Mouse (Mus musculus) intestine, postnatal 0 days (tissue): ENCODE measurements around the gene Hpd. TPM values are rescaled to one million over a fixed set of nuclear protein-coding genes. Genes with fewer than 3 reads are reported as not detected.

Experiments
- ATAC-seq: fragments of 200-750 bp; cut with Nextera tagmentation; 2 replicates; pipeline ENCODE4 v1.8.0; 2017; ENCODE audit warnings: mild to moderate bottlenecking, moderate TSS enrichment, moderate library complexity
- H3K27ac ChIP-seq: fragments of 300-500 bp; sonication (generic); 2 replicates; pipeline ENCODE4 v1.5.1; 2014; ENCODE audit warnings: mild to moderate bottlenecking, low read depth, low read length, moderate library complexity
- H3K27me3 ChIP-seq: fragments of 300-500 bp; sonication (generic); replicated peaks from 2 replicates; pipeline ENCODE4 v1.6.1; 2014; ENCODE audit warnings: low read length, mixed read lengths; ENCODE audit not compliant: control insufficient read depth, insufficient read depth
- H3K36me3 ChIP-seq: fragments of 300-500 bp; sonication (generic); 2 replicates; pipeline ENCODE4 v1.6.1; 2014; ENCODE audit warnings: mild to moderate bottlenecking, moderate library complexity; ENCODE audit not compliant: control insufficient read depth, insufficient read depth
- H3K4me1 ChIP-seq: fragments of 300-500 bp; sonication (generic); replicated peaks from 2 replicates; pipeline ENCODE4 v1.6.1; 2014; ENCODE audit warnings: antibody characterized with exemption, low read length, mixed read lengths; ENCODE audit not compliant: control insufficient read depth, insufficient read depth
- H3K4me2 ChIP-seq: fragments of 300-500 bp; sonication (generic); replicated peaks from 2 replicates; pipeline ENCODE4 v1.6.1; 2014; ENCODE audit warnings: low read depth, mild to moderate bottlenecking, moderate library complexity
- H3K4me3 ChIP-seq: fragments of 300-500 bp; sonication (generic); 2 replicates; pipeline ENCODE4 v1.5.1; 2014; ENCODE audit warnings: low read depth, low read length
- H3K9ac ChIP-seq: fragments of 300-500 bp; sonication (generic); 2 replicates; pipeline ENCODE4 v1.6.1; 2014; ENCODE audit warnings: mild to moderate bottlenecking, low read depth, low read length
- H3K9me3 ChIP-seq: fragments of 300-500 bp; sonication (generic); 2 replicates; pipeline ENCODE4 v1.6.1; 2016; ENCODE audit warnings: mixed run types; ENCODE audit not compliant: control insufficient read depth
- CTCF ChIP-seq: sonication (generic); IDR thresholded peaks from 2 replicates; pipeline ENCODE4 v1.5.1; 2016; ENCODE audit warnings: low read depth, mild to moderate bottlenecking, control low read depth, antibody characterized with exemption, moderate library complexity
- WGBS: fragments of 180-500 bp; shearing (Covaris S2); extraction: QIAGEN DNeasy Blood & Tissue Kit; methylation state at CpG from one replicate; pipeline ENCODE4 v1.1.7; 2014; 5-methylcytosine and 5-hydroxymethylcytosine counted together
- polyA plus RNA-seq: library from polyadenylated mRNA; unstranded; fragments of >200 nt; fragmentation: Nextera tagmentation; extraction: Ambion mirVana; gene quantifications from 2 replicates; pipeline ENCODE4 v1.2.1, GENCODE M21; 2015

Gene Hpd
- polyA plus RNA-seq, 1 experiment from 2014 or later = 4.7 TPM

DNA sequence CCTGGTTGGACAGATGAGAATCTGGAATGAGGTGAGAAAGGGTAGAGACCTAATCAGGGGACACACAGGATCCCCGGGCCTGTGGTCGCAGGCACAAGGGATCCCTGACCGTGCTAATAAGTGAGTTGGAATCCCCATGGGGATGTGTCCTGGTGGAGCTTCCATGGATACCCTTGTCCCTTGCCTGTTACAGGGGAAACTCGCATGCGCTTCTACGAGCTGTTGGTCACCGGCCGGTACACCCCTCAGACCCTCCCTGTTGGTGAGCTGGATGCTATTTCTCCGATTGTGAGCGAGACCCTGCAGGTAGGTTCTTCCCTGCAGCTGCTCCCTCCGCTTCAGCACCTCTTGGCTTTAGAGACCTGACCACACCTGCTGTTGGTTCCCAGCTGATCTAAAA is 36.2 kb downstream of the Hpd start:
- Histone ChIP-seq H3K9ac (no peak overlapping the region), H3K36me3 (peaks cover 38% of the 10 kb centered on the region), H3K27me3 (no peaks in the 10 kb centered on the region), H3K4me1 (peaks cover 17% of the 10 kb centered on the region; the same call in 1 of the 2 replicates), H3K9me3 (no peaks in the 10 kb centered on the region), H3K27ac (no peak overlapping the region), H3K4me3 (no peak overlapping the region), H3K4me2 (no peak overlapping the region)
- ATAC-seq = no peak
- TF ChIP-seq CTCF = no peak
- WGBS = 93% methylated on average over 11 of the region's 11 CpGs

DNA sequence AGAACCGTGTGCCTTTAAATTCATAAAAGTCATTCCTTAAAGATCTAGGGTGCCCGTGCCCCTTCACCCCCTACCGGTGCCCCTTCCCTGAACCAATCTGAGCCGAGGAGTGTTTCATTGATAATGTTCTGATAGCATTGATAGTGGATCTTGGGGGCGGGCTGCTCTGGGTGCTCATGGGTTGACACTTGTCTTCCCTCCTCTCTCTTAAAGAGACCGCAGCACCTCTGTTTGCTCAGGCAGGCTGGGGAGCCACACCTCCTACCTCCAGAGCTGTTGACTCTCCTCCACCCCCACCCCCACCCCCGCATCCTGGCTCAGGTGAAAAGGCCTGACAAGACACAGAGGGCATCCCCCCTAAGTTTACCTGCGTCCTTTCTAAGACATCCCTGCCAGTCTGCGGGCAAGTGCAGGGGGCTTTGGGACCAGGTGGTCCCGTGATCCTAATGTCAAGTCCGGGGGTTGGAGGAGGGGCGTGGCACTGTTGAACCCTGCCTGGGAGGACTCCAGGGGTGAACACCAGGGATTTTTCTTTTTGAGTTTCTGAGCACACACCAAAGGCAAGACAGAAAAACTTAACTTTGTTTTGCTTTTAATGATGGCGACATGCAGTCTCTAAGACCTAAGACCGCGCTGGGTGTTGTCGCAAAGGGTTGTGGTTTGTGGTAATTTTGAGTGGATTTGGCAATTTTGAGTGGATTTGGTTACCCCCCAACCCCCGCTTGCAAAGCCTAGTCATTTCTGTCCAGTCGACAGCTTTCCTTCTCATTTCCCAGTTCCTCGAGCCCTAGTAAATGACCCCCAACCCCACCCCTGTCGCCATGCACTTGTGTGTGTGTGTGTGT is 37.6 kb downstream of the Hpd start:
- WGBS = 33% methylated on average over 20 of the region's 20 CpGs

DNA sequence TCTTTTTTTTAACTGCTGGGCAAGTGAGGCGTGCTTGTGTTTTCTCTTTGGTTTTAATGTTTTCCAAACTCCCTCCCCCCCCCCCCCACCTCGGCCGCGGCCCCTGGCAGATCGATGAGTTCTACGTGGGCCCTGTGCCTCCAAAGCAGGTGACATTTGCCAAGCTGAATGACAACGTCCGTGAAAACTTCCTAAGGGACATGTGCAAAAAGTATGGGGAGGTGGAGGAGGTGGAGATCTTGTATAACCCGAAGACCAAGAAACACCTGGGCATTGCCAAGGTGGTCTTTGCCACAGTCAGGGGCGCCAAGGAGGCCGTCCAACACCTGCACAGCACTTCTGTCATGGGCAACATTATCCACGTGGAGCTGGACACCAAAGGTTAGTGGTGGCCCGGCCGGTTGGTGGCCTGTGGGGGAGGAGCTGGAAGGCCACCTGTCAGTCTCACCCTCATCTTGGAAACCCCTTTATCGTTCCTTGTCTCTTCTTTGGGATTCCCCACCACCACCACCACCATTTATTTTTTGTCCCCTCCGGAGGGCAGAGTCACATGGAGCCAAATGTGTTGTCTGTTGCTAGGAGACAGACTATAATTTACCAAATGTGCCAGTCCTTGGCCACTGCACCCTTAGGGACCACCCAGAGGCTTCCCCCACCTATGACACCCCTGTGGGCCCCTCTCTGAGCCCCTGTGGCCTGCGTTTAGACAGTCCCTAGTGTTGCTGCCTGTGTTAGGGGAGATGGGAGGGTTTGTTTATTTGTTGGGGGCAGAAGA is 38.4 kb downstream of the Hpd start:
- 4% methylated on average over 17 of the region's 17 CpGs for WGBS

More for the DNA sequence above, 37.6 kb downstream of the Hpd start:
- 0 out of 2 replicates have a peak, but pooled peaks cover 9% of the 10 kb centered on the region for H3K4me1 ChIP-seq
- H3K4me3 ChIP-seq = peak overlapping the region; percentile 86
- 0 out of 2 replicates have a peak overlapping the region, but pooled peaks have one; percentile 22 for H3K9ac ChIP-seq
- no peak for ATAC-seq
- H3K4me2 ChIP-seq = peak overlapping the region; percentile 98
- H3K36me3 ChIP-seq = peaks cover 31% of the 10 kb centered on the region
- H3K9me3 ChIP-seq = no peaks in the 10 kb centered on the region
- no peaks in the 10 kb centered on the region for H3K27me3 ChIP-seq
- no peak overlapping the region for H3K27ac ChIP-seq
- TF ChIP-seq CTCF = no peak

DNA sequence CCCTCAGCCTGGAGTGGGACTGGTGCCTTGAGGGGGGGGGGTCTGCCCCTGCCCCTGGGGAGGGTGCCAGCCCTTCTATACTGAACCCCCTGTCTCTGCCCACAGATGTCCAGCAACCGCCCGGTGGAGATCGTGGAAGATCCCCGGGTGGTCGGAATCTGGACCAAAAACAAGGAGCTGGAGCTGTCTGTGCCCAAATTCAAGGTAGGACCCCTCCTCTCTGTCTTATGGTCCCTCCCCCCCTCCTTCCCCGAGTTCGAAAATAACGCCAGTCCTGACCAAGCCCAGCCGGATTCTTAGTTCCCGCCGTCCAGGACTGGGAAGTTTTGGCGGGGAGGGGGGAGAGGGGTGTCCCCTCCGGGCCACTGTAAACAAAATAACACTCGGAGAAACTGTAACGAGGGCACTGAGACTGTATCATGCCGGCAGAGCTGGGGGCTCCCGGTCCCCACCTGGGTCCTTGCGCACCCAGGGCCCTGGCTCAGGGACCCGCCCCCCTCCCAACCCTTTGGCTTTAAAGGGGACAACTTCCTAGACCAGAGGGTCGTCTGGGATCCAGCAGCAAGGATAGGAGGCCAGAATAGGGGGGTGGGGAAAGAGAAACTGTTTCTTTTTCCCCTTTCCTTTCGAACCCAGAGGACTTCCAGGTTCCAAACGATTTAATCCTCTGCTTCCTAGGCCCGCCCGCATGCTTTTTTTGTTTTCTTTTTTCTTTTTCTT is 39.1 kb downstream of the Hpd start:
- peak overlapping the region; percentile 86 for H3K4me3 ChIP-seq
- peak overlapping the region; percentile 98 for H3K4me2 ChIP-seq
- H3K27ac ChIP-seq = peak overlapping the region; percentile 96
- WGBS = 3% methylated on average over 23 of the region's 24 CpGs
- no peak for TF ChIP-seq CTCF
- H3K9me3 ChIP-seq = no peaks in the 10 kb centered on the region
- 0 out of 2 replicates have a peak, but pooled peaks cover 3% of the 10 kb centered on the region for H3K4me1 ChIP-seq
- H3K9ac ChIP-seq = peak overlapping the region; percentile 99
- H3K36me3 ChIP-seq = peaks cover 22% of the 10 kb centered on the region
- ATAC-seq = no peak
- H3K27me3 ChIP-seq = no peaks in the 10 kb centered on the region

More for the DNA sequence above, 38.4 kb downstream of the Hpd start:
- Histone ChIP-seq H3K27me3 (no peaks in the 10 kb centered on the region), H3K4me2 (peak overlapping the region; percentile 98), H3K4me1 (0 out of 2 replicates have a peak, but pooled peaks cover 5% of the 10 kb centered on the region), H3K36me3 (peaks cover 29% of the 10 kb centered on the region), H3K4me3 (peak overlapping the region; percentile 86), H3K9ac (peak overlapping the region; percentile 99; the same call in 1 of the 2 replicates), H3K27ac (peak overlapping the region; percentile 96), H3K9me3 (no peaks in the 10 kb centered on the region)
- TF ChIP-seq CTCF = no peak
- no peak for ATAC-seq

DNA sequence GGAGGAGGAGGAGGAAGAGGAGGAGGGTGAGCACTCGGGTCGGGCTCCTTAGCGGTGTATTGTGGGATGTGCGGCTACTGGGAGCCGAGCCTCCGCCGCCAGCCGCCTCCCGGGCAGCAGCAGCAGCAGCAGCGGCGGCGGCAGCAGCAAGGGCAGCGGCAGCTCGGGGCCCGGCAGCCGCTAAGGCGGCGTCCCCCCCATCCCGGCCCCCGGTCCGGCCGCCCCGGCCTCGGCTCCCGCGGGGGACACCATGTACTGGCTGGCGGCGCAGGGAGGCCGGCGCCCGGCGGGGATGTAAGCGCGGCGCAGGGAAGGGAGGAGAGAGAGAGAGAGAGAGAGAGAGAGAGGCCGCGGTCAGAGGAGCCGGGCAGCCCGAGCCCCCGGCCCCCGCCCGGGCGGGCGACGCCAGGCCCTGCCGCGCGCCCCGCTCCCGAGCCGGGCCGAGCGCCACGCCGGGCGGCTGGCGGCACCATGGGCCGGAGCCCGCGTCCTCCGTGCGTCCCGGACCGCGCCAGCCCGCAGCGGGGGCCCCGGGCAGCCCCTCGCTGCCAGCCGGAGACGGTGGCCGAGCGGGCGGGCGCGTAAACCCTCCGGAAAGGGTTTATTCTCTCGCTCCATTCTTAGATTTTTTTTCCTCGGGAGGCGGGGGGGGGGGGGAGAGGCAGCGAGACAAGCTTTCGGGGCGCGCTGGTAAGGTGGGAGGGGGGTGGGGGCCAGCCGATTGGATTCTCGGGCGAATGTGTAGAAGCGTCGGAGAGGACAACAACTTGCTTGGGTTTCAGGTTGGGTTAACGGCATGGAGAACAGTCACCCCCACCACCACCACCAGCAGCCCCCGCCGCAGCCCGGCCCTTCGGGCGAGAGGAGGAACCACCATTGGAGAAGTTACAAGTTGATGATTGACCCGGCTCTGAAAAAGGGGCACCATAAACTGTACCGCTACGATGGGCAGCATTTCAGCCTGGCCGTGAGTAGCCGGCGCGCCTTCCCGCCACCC is 40.1 kb downstream of the Hpd start, which contains the start of gene Setd1b:
Gene Setd1b (plus strand): TSS at position 33 of the 997 bp plus-strand sequence.
- under 1% methylated on average over 63 of the region's 103 CpGs for WGBS
- Histone ChIP-seq H3K27me3 (no peaks in the 10 kb centered on the region), H3K9me3 (no peaks in the 10 kb centered on the region), H3K9ac (peak within 1 kb of the TSS; percentile 99), H3K4me3 (peak within 1 kb of the TSS; percentile 86), H3K27ac (peak within 1 kb of the TSS; percentile 96), H3K4me1 (0 out of 2 replicates have a peak, but pooled peaks cover 3% of the 10 kb centered on the region), H3K36me3 (peaks cover 12% of the 10 kb centered on the region), H3K4me2 (peak within 1 kb of the TSS; percentile 98)
- TF ChIP-seq CTCF = no peak
- 0 out of 2 replicates have a peak, but pooled peaks have one; percentile 14 for ATAC-seq
